Mouse (Mus musculus) c-Kit-positive CD71-positive TER-119-positive erythroid progenitor cells, embryonic 14.5 days (primary cell): ENCODE results near the gene Actg1.
"Not testable (repeated sequence)": the region's sequence is repeated elsewhere in the genome, so short reads cannot be mapped to it uniquely, and the experiment has no call there.

Experiments
- DNase-seq: peaks from one replicate; pipeline ENCODE4 v3.0.0-alpha.2; 2013; ENCODE audit warnings: low spot score

Gene Actg1

DNA sequence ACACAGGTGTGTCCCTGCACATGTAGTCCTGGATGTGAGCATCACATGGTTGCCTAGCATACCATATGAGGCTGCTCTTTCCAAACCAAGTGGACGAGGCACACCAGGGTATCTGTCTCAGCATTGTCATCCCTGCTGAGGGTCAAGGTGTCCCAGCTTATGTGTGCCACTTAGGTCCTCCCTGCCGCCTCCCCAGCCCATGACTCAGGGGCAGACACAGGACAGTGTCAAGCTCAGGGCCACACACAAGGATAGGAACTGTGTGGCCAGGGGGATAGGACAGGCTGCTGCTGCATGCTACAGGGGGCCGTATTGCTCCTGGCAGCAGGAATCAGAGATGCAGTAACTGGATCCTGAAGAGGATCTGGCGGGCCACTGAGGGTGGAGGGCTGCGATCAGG, 12.4 kb upstream of the Actg1 start:
- DNase-seq = no peak

DNA sequence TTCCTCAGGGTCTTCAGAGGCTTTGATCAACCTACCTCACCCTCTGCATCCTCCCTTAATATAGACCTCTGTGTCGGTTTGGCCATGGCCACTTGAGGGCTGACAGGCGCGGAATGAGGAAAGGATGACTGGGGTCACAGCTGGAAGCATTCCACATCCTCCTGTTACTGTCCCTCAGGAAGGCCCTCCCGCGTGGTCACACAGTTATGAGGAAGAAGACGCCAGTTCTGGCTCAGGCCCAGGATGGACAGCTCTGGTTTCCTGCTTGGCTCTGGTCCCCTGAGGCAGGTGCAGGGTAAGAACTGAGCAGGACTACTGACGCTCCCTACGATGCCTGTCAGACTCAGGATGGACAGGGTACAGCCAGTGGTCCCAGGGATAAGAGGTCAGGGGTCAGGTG, 11.7 kb upstream of the Actg1 start:
- no peak for DNase-seq

DNA sequence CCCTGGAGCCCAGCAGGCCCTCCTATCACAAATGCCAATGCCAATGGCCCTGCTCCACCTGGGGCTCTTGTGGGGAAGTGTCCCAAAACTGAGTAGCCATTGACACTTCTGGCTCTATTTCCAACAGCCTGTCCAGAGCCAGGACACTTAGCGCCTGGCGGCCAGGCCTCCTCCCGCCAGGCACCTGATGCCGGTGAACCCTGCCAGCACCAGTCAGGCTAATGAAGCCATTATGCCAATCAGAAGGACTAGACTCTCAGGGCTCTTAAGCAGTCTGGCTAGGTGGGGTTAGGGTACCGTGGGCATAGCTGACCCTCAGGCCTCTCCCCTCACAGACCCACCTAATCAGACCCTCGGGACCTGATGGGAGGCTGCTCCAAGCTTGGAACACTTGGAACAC, 11.0 kb upstream of the Actg1 start:
- no peak for DNase-seq

DNA sequence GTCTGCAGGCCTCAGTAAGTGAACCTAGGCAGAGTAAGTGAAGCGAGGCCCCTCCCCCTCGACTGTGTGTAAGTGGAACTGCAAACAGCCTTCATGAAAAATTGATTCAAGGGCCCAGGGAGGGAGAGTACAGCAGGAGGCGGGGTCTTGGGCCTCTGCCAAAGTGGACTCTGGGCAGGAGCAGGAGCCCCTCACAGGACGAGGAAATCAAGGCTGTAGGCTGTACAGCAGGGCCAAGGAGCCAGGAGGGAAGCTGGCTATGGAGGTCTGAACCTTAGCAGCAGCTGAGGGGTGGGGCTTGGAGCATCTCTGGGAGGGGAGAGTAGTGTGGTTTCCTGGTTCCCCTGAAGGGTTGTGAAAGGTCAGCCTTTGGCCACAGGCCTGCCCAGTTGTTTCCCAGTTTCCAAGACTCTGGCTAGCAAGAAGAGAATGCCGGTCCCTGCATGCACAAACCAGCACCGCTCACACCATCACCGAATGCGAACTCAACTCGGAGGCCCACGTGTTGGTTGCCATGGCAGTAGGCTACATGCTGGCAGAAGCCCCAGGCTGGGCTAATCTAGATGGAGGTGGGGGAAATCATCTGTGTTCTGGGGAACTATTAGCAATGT, 9.6 kb upstream of the Actg1 start:
- no peak for DNase-seq

DNA sequence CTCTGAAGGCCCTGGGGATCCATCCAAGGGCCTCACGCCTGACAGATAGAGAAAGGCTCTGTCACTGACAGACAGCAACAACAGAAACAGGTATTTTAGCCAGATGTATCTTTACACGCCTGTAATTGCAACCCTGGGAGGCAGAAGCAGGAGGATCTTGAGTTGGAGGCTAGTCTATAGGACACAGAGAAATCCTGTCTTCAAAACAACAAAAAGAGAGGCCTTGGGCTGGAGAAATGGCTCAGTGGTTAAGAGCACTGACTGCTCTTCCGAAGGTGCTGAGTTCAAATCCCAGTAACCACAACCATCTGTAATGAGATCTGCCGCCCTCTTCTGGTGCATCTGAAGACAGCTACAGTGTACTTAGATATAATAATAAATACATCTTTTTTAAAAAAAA, 8.6 kb upstream of the Actg1 start:
- no peak for DNase-seq

DNA sequence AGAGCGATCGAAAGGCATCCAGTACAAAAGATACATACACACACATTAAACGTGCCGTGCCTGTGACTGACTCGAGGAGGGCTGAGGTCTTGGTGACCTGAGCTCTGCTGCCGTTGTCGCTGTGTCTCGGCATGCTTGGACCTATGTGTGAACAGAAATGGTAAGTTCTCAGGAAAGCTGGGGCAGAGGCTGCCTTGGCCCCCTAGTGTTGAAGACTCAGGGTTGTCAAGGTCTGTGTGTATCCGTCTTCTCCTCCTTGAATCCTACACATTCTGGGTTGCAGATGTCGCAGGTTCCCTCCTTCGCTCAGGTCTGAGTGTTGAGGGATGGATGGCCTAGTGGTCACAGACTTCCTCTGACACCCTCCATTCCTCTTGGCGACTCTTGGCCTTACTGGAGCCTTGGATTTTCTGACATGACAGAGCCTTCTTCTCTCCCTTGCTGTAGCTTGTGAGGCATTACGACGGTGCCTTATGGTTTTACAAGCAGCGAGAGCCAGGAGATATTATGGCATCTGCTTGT, 8.0 kb upstream of the Actg1 start:
- no peak for DNase-seq

DNA sequence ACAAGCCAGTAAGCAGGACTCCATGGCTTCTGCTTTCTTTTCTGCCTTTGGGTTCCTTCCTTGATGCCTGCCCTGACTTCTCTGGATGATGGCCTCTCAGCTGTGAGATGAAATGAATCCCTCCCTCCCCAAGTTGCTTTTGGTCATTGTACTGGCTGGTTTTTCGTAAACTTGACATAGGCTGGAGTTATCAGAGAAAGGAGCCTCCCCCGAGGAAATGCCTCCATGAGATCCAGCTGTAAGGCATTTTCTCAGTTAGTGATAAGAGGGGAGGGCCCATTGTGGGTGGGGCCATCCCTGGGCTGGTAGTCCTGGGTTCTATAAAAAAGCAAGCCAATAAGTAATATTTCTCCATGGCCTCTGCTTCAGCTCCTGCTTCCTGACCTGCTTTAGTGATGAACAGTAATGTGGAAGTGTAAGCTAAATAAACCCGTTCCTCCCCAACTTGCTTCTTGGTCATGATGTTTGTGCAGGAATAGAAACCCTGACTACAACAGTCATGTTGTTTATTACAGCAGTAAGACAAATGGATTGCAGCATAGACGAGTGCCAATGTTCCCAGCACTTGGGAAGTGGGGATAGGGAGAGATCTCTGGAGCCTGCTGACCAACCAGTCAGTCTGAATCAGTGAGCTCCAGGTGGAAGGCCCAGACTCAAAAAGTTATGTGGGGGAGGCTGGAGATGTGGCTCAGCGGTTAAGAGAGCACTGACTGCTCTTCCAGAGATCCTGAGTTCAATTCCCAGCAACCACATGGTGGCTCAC, 7.1 kb upstream of the Actg1 start:
- DNase-seq = peak; percentile 56

DNA sequence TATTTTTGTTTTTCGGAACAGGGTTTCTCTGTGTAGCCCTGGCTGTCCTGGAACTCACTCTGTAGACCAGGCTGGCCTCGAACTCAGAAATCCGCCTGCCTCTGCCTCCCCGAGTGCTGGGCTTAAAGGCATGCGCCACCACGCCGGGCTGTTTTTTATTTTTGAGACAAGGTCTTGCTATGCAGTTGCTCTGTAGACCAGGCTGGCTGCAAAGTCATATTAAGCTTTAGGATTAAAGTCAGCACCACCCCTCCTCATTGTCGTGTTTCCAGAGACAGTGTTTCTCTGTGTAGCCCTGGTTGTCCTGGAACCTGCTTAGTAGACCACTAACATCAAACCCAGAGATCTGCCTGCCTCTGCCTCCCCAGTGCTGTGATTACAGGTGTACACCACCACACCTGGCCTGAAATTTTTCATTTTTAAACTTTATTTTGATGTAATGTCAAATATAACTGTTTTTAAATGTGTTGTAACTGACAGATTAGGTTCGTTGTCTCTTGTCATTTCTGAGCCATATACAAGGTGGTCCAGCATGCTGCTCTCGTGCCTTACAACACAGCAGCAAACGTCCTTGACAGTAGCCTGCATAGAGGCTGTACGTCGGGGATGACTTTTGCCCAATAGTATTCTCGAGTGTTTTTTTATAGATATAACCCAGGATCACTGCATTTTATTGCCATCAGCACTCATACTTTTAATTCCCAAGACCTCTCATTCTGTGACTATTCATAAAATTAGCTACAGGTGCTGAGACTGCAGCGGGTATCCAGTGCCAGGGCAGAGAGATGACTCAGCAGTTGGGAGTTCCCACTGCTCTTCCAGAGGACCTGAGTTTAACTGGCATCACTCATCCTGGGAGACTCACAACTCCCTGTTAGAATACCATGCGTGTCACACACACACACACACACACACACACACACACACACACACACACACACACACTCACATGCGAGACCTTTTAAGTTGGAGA, 6.2 kb upstream of the Actg1 start:
- peak; percentile 46 for DNase-seq

DNA sequence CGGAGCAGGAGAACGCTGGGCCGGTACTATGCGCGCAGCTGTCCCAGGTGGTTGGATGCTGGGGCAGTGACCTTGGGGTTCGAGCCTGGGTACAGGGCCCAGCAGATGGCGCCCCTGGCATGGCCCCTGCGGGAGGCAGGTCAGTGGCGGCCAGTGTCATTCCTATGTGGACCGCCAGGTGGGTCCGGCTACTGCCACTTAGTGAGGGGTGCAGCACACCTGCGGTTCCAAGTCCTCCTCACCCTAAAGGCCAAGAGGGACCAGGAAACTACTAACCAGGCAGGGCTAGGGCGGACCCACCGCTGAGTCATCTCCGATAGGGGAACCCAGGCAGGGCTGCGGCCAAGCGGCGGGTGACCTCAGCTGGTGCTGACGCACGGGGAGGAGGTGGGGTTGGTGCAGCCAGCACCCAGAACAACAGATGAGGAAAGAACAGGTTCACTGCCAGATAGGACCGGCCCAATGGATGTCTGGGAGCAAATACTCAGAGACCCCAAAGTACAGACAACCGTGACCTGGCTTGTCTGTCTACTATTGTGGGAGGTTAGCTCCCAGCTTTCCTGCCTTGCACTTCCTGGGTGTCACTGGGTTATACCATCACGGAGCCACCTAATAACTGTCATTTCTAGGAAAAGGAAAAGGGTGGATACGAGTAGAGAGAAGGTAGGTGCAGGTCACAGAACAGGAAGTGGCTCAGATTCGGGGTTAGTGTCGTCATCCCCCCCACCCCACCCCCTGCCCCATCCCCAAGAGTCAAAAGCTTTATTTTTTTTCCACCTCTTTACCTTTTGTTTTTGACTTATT, 5.4 kb upstream of the Actg1 start:
- DNase-seq = peak; percentile 87

DNA sequence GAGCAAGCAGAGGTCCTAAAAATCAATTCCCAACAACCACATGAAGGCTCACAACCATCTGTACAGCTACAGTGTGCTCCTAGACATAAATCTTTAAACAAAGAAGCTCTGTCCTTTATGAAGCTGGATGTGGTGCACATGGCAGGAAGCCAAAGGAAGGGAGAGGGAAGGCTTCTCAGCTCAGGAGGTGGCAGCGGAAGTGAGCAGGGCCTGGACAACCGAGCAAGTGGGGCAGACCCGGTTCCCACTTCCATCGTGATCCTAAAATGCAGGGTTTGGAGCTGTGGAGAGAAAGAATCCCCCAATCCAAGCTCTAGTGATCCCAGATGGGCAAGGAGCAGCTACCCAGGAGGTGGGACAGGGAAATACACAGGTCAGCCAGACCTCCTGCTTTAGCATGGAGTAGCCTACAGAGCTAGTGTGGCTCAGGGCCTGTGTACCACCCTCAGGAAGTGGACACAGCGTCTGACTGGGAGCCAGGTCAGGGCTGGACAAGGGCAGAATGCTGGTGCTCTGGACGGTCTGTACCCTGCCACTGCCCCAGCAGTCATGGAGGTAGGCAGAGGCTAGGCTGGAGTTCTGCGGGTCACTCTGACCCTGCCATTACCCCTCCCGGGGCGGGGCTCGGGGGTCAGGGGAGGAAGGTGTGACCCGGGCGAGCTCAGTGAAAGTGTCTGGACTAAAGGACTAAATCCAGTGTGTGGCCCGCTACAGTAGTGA, 4.4 kb upstream of the Actg1 start:
- DNase-seq = no peak

DNA sequence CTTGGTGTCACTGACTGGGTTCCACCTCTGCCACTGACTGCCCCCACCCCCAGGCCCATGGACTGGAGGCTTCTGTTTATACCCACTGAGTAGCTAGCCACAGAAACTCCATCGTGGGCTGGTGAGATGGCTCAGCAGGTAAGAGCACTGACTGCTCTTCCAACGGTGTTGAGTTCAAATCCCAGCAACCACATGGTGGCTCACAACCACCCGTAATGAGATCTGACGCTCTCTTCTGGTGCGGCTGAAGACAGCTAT, 3.7 kb upstream of the Actg1 start:
- not testable (repeated sequence) for DNase-seq

DNA sequence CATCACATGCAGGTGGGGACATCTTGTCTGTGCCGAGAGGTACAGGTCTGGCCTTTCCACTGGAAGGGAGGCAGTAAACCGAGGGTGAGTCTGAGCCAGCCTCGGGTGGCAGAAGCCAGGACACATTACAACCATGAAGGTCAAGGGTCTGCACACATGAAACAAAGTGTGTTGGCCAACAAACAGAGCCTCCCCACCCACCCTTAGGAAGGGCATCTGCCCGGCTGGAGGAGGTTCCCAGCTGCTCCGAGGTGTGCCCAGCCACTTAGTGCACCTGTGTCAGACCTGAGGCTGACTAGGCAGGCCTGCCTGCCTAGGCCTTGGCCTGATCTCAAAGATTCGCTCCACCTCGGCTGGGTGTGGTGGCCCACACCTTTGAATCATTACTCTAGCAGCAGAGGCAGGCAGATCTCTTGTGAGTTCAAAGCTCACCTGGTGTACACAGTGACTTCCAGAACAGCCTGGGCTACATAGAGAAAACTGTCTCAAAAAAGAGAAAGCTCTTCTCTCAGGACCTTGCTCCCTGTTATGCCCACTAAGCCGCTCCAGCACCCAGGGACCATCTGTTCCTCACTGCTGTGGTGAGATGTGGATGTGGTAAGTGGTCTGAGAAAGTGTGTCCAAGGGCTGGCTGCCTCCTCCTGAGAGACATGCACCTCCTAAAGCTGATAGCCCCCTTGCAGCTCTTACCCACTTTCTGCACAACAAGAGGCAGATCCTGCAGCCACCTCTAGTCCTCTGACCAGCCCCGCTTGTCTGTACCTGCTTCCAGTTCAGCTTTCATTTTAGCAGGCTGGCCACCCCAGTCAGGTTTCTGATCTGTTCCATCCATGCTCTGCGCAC, 3.1 kb upstream of the Actg1 start:
- no peak for DNase-seq

DNA sequence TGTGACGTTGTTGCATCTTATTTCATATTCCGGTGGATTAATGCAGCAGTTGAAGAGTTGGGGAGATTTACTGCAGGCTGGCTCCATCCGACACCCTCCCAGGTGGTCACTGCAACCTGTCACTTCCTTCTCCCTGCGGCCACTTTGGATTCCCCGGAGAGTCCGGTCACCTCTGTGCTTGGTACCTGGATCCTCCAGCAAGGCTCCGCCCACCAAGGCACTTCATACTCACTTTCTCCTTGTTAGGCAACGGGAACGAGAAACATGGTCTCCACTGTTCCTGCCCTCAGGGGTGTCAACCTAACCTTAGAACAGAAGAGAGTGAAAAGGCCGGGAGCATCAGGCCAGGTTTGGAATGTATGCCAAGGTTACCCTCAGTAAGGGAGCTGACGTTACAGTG, 2.4 kb upstream of the Actg1 start:
- no peak for DNase-seq

DNA sequence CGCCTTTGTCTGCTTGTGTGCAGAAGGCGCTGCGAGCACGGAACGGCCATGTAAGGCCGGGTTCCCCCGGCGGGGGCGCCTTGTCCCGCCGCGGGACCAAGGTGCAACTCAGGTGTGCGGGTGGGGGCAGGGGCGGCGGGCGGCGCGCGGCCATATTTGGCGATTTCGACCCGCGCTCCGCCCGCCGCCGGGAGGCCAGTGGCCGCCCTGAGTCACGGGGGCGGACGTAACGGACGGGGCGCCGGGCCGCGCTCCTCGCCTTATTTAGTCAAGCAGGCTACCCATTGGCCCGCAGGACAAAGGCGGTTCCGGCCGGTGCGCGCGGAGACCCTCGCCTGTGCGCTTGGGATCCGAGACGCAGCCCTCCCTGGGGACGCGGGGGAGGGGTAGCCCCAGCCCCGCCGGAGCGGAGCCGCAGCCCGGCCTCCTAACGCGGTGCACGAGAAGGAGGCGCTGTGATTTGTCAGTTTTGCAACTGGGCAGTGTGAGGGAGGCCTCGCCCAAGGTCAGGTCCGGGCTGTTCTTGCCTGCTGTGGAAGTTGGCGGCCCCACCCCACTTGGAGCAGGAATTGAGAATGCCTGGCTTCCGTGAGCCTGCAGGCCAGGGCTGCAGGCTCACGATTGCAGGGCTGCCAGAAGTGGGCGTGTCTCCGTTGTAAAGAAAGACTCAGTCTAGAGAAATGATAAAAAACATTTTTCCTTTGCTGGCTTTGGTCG, 1.8 kb upstream of the Actg1 start:
- no peak for DNase-seq

DNA sequence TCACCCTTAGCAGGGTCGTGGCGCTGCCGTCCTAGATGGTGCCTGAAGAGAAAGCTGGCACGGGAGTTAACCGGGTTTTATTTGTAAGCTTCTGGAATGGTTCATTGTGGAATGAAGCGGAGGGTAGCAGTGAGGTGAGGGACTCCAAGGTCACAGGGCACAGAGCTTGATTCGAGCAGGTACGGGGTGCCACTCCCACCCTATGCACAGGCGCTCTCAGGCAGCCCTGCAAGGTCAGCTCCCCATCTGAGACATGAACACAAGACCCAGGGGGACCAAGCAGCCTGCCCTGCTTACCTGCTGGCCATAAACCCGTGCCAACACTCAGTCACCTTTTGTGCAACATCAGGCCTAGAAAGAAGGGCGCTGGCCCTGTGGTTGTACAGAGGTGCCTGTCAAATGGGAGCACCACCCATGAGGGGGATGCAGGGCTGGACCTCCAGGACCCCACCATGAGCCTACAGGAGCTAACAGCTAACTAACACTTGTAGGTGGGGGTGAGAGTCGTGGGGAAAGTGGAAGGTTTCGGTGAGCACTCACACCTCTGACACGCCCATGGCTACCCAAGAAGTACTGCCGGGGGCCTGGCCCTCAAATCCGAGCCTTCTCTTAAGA, 1.1 kb upstream of the Actg1 start:
- DNase-seq = no peak

DNA sequence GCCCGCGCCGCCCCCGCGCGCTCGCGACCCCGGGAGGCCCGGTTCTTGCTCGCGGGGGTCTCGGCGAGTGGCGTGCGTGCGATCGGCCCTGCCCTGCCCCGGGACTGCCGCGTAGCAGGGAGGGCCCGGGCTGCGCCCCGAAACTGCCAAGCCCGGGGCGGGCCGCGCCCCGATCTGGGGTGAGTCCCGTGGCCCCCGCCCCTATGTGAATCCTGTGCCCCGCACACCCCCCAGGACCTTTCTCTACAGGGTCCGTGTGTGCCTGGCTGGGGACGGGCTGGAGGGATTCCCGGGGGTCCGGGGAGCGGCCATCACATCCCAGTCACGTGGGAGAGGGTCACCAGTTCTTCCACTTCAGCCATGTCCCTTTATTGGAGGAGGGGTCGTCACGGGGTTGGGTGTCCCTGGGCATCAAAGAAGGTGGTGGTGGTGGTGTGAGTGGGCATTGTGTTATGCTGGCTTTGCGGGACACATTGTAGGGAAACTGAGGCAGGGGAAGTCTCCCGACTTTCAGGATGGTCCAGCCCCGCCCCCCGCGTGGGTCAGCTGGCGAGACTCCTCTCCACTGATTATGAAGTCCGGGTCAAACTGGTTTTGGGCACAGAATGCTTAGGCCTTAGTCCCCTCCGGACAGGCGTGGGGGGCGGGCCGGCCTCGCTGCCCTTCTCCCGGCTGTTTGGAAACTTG, 485 bp upstream of the Actg1 start:
- DNase-seq = no peak

DNA sequence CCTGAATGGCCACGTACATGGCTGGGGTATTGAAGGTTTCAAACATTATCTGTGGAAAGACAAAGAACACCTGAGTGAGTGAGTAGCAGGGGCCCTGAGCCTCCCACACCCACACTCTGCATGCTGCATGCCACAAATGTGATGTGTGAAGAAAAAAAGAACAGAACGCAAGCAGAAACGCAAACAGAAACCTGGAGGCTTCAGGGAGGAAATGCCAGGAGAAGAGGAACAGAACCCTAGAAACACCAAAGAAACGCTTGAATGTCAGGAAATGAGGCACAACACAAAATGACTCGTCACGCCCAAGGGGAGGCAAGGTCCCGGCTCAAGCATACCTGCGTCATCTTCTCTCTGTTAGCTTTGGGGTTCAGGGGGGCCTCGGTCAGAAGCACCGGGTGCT, 1.0 kb downstream of the Actg1 start:
- no peak for DNase-seq

DNA sequence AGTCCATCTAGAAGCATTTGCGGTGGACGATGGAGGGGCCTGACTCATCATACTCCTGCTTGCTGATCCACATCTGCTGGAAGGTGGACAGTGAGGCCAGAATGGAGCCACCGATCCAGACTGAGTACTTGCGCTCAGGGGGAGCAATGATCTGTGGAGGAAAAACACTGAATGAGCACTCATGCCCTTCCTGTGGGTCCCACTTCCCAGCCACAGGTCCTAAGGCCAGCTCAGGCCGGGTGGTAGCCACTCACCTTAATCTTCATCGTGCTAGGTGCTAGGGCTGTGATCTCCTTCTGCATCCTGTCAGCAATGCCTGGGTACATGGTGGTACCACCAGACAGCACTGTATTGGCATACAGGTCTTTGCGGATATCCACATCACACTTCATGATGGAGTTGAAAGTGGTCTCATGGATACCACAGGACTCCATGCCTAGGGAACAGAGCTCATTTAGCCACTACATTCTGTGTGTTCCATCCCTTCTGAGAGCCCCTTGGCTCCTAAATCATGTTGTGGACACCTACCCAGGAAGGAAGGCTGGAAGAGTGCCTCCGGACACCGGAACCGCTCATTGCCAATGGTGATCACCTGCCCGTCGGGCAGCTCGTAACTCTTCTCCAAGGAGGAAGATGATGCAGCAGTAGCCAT, 1.8 kb downstream of the Actg1 start:
- not testable (repeated sequence) for DNase-seq
